Mouse (Mus musculus) liver, embryonic 12.5 days (tissue): ENCODE measurements around the gene Dbp. TPM values are rescaled to one million over a fixed set of nuclear protein-coding genes. Genes with fewer than 3 reads are reported as not detected.

ENCODE experiments used
- ATAC-seq: fragments of 200-750 bp; cut with Nextera tagmentation; 2 replicates; pipeline ENCODE4 v1.8.0; 2017; ENCODE audit warnings: moderate number of reproducible peaks, mild to moderate bottlenecking, moderate library complexity
- H3K27ac ChIP-seq: fragments of 300-500 bp; sonication (generic); 2 replicates; pipeline ENCODE4 v1.5.1; 2016; ENCODE audit warnings: mild to moderate bottlenecking
- H3K27me3 ChIP-seq: fragments of 300-500 bp; sonication (generic); replicated peaks from 2 replicates; pipeline ENCODE4 v1.6.1; 2016; ENCODE audit warnings: mild to moderate bottlenecking, moderate library complexity
- H3K36me3 ChIP-seq: fragments of 300-500 bp; sonication (generic); 2 replicates; pipeline ENCODE4 v1.6.1; 2016; ENCODE audit warnings: mild to moderate bottlenecking, moderate library complexity
- H3K4me1 ChIP-seq: fragments of 300-500 bp; sonication (generic); 2 replicates; pipeline ENCODE4 v1.6.1; 2016
- H3K4me2 ChIP-seq: fragments of 300-500 bp; sonication (generic); 2 replicates; pipeline ENCODE4 v1.6.1; 2016; ENCODE audit warnings: mild to moderate bottlenecking, moderate library complexity
- H3K4me3 ChIP-seq: fragments of 300-500 bp; sonication (generic); 2 replicates; pipeline ENCODE4 v1.5.1; 2016; ENCODE audit warnings: mild to moderate bottlenecking, moderate library complexity
- H3K9ac ChIP-seq: fragments of 300-500 bp; sonication (generic); 2 replicates; pipeline ENCODE4 v1.6.1; 2016; ENCODE audit warnings: mild to moderate bottlenecking, moderate library complexity
- H3K9me3 ChIP-seq: fragments of 300-500 bp; sonication (generic); replicated peaks from 2 replicates; pipeline ENCODE4 v1.6.1; 2016; ENCODE audit warnings: mild to moderate bottlenecking, moderate library complexity
- WGBS: fragments of 180-500 bp; shearing (Covaris S2); methylation state at CpG from one replicate; pipeline ENCODE4 v1.1.7; 2016; ENCODE audit not compliant: insufficient replicate concordance; 5-methylcytosine and 5-hydroxymethylcytosine counted together
- polyA plus RNA-seq: library from polyadenylated mRNA; unstranded; fragments of >200 nt; fragmentation: Nextera tagmentation; extraction: Ambion mirVana; gene quantifications from 2 replicates; pipeline ENCODE4 v1.2.1, GENCODE M21; 2016

The Dbp gene
- polyA plus RNA-seq, 1 experiment from 2014 or later: 1.8 TPM

- Histone ChIP-seq H3K9me3 (no peaks in the 10 kb centered on the region), H3K27ac (no peak within 1 kb of the TSS), H3K9ac (peak within 1 kb of the TSS; percentile 30; the same call in 1 of the 2 replicates), H3K4me3 (peak within 1 kb of the TSS; percentile 30), H3K4me1 (peaks cover 24% of the 10 kb centered on the region), H3K27me3 (peaks cover 59% of the 10 kb centered on the region), H3K36me3 (no peaks in the 10 kb centered on the region), H3K4me2 (peak within 1 kb of the TSS; percentile 53)
- ATAC-seq: no peak
- WGBS: 5% methylated on average over 36 of the region's 36 CpGs
Observed at GRCm38 (mm10) chr7:45699523-45700141, 5.3 kb upstream of the Dbp start, which contains the start of gene Car11. TSS of gene Car11 (plus strand) at chr7:45699843.

- Histone ChIP-seq H3K4me2 (peak overlapping the region; percentile 53), H3K36me3 (no peaks in the 10 kb centered on the region), H3K27ac (no peak overlapping the region), H3K4me3 (peak overlapping the region; percentile 30), H3K9ac (no peak overlapping the region), H3K9me3 (no peaks in the 10 kb centered on the region), H3K27me3 (peaks cover 59% of the 10 kb centered on the region), H3K4me1 (peaks cover 32% of the 10 kb centered on the region)
- no peak for ATAC-seq
- 2% methylated on average over 20 of the region's 20 CpGs for WGBS
Observed at GRCm38 (mm10) chr7:45700301-45701015, 4.4 kb upstream of the Dbp start.

DNA sequence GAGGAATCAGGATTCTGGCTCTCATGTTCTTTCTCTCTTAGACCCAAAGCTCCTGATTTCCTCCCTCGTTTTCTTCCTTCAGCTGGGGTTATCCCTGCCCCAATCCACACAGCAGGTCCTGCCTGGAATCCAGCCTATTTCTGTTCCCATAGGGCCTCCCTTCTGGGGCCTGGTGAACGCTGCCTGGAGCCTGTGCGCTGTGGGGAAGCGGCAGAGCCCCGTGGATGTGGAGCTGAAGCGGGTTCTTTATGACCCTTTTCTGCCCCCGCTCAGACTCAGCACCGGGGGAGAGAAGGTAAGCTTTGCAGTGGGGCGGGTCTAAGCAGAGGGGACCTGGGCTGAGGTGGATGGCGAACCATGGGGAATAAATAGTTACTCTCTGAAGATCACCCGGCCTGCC, 3.8 kb upstream of the Dbp start:
- no peak overlapping the region for H3K4me2 ChIP-seq
- H3K9me3 ChIP-seq: no peaks in the 10 kb centered on the region
- H3K36me3 ChIP-seq: no peaks in the 10 kb centered on the region
- no peak overlapping the region for H3K9ac ChIP-seq
- H3K27ac ChIP-seq: no peak overlapping the region
- ATAC-seq: no peak
- WGBS: 37% methylated on average over 11 of the region's 11 CpGs
- peaks cover 59% of the 10 kb centered on the region for H3K27me3 ChIP-seq
- no peak overlapping the region for H3K4me3 ChIP-seq
- peaks cover 38% of the 10 kb centered on the region for H3K4me1 ChIP-seq

DNA sequence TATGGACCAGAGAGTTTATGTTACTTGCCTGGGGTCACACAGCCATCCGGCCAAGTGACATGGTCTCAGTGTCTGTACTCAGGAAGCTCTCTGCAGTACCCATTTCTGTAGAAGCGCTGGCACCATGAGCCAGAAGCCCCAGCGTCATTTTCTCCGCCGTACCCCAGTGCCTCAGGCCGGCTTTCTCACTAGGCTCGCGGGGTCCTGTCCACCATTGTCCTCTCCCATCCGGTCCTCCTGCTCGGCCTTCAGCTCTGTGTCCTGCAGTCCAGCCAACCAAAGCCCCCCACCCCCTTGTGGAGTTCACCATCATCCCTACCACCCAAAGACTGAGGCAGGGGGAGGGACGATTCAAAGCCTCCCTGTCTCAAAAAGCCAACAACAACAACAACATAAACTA, 3.3 kb upstream of the Dbp start:
- no peak overlapping the region for H3K27ac ChIP-seq
- H3K4me2 ChIP-seq: no peak overlapping the region
- H3K36me3 ChIP-seq: no peaks in the 10 kb centered on the region
- H3K27me3 ChIP-seq: peaks cover 59% of the 10 kb centered on the region
- H3K4me3 ChIP-seq: no peak overlapping the region
- H3K9me3 ChIP-seq: no peaks in the 10 kb centered on the region
- H3K9ac ChIP-seq: no peak overlapping the region
- no peak for ATAC-seq
- 69% methylated on average over 11 of the region's 11 CpGs for WGBS
- H3K4me1 ChIP-seq: peaks cover 44% of the 10 kb centered on the region

GRCm38 (mm10) chr7:45702316-45702715, 2.6 kb upstream of the Dbp start:
- WGBS: 78% methylated on average over 11 of the region's 11 CpGs
- no peak for ATAC-seq
- Histone ChIP-seq H3K9me3 (no peaks in the 10 kb centered on the region), H3K4me2 (no peak overlapping the region), H3K36me3 (no peaks in the 10 kb centered on the region), H3K4me1 (peaks cover 51% of the 10 kb centered on the region), H3K27ac (no peak overlapping the region), H3K9ac (no peak overlapping the region), H3K27me3 (peaks cover 59% of the 10 kb centered on the region), H3K4me3 (no peak overlapping the region)

DNA sequence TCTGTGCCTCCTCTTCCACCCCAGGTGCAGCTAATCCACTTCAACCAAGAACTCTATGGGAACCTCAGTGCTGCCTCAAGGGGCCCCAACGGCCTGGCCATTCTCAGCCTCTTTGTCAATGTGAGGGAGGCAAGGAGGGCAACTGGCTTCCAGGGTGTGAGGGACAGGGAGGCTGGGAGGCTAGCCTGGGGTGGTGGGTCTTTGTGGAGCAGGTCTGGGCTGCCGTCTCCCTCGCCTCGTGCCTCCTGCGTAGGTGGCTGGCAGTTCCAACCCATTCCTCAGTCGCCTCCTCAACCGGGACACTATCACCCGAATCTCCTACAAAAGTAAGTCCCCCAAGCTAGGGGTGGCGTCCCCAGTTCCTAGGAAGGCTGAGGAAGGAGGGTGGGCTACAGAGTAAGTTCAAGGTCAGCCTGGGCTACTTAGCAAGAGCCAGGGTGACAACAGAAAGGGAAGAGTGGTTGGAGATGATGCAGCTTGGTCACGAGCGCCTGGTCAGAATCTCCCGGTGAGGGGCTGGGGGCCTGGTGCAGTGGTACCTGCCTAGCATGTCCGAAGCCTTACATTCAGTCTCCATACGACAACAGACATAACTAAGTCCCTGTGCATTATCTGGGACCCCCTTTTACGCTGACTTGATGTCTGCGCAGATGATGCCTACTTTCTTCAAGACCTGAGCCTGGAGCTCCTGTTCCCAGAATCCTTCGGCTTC, 1.9 kb upstream of the Dbp start:
- no peak overlapping the region for H3K4me2 ChIP-seq
- no peak overlapping the region for H3K4me3 ChIP-seq
- peaks cover 57% of the 10 kb centered on the region for H3K4me1 ChIP-seq
- no peak overlapping the region for H3K9ac ChIP-seq
- 83% methylated on average over 17 of the region's 17 CpGs for WGBS
- H3K27me3 ChIP-seq: peaks cover 56% of the 10 kb centered on the region
- no peak for ATAC-seq
- no peak overlapping the region for H3K27ac ChIP-seq
- H3K9me3 ChIP-seq: no peaks in the 10 kb centered on the region
- H3K36me3 ChIP-seq: no peaks in the 10 kb centered on the region

DNA sequence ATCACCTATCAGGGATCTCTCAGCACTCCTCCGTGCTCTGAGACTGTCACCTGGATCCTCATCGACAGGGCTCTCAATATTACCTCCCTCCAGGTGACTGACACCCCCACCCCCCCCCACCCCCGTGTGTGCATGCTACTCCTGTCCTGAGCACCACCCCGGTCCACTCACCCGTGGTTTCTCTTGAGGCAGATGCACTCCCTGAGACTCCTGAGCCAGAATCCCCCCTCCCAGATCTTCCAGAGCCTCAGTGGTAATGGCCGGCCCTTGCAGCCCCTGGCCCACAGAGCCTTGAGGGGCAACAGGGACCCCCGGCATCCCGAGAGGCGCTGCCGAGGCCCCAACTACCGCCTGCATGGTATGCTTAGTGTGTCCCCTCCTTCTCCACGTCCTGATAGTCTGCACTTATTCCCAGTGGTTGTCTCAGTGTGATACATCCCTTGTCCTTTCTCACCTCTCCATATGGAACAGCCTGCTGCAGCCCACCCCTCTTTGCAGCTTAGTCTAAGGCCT, 1.3 kb upstream of the Dbp start:
- no peaks in the 10 kb centered on the region for H3K36me3 ChIP-seq
- H3K4me1 ChIP-seq: peaks cover 64% of the 10 kb centered on the region
- peak overlapping the region; percentile 72; the same call in 1 of the 2 replicates for H3K27ac ChIP-seq
- 49% methylated on average over 12 of the region's 12 CpGs for WGBS
- H3K27me3 ChIP-seq: peaks cover 50% of the 10 kb centered on the region
- no peak overlapping the region for H3K9ac ChIP-seq
- H3K4me2 ChIP-seq: peak overlapping the region; percentile 100
- ATAC-seq: no peak
- H3K9me3 ChIP-seq: no peaks in the 10 kb centered on the region
- H3K4me3 ChIP-seq: peak overlapping the region; percentile 6; the same call in 1 of the 2 replicates

DNA sequence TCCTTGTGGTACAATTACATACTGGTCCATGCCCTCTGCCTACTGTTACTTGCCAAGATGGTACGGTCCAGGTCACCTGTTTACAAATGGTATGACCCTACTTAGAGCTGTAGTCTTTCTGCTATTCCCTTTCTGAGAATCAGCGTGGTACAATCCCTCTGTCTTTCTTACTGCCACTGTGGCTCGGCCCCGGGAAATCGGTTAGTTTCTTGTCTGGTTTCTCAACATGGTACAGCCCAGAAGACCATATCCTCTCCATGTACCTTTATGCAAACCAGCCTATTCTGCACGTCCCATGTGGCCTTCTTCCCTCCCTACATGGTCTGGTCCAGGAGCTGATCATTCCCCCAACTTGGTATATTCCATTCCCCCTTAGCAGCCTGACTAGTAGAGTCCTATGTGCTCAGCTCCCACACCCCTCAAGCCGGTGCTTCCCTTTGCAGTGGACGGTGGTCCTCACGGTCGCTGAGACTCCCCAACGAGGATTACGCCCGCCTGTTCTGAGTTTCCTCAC, 785 bp upstream of the Dbp start:
- H3K9ac ChIP-seq: peak overlapping the region; percentile 62
- peaks cover under 1% of the 10 kb centered on the region; the same call in 1 of the 2 replicates for H3K36me3 ChIP-seq
- H3K9me3 ChIP-seq: no peaks in the 10 kb centered on the region
- H3K4me1 ChIP-seq: peaks cover 67% of the 10 kb centered on the region
- H3K4me3 ChIP-seq: peak overlapping the region; percentile 71
- WGBS: 2% methylated on average over 13 of the region's 13 CpGs
- H3K4me2 ChIP-seq: peak overlapping the region; percentile 100
- H3K27me3 ChIP-seq: peaks cover 45% of the 10 kb centered on the region
- peak; percentile 49 for ATAC-seq
- H3K27ac ChIP-seq: peak overlapping the region; percentile 72

GRCm38 (mm10) chr7:45705443-45705864, 566 bp downstream of the Dbp start:
- H3K4me3 ChIP-seq: peak overlapping the region; percentile 71
- peaks cover 31% of the 10 kb centered on the region for H3K27me3 ChIP-seq
- ATAC-seq: no peak
- peak overlapping the region; percentile 81 for H3K9ac ChIP-seq
- peaks cover 60% of the 10 kb centered on the region for H3K4me1 ChIP-seq
- H3K4me2 ChIP-seq: peak overlapping the region; percentile 100
- peak overlapping the region; percentile 73 for H3K27ac ChIP-seq
- H3K9me3 ChIP-seq: no peaks in the 10 kb centered on the region
- WGBS: under 1% methylated on average over 21 of the region's 21 CpGs
- peaks cover 13% of the 10 kb centered on the region for H3K36me3 ChIP-seq

- WGBS: under 1% methylated on average over 7 of the region's 7 CpGs
- Histone ChIP-seq H3K27ac (peak overlapping the region; percentile 73), H3K4me1 (peaks cover 58% of the 10 kb centered on the region), H3K9ac (peak overlapping the region; percentile 81), H3K4me3 (peak overlapping the region; percentile 71), H3K27me3 (peaks cover 27% of the 10 kb centered on the region), H3K36me3 (peaks cover 17% of the 10 kb centered on the region), H3K9me3 (no peaks in the 10 kb centered on the region), H3K4me2 (peak overlapping the region; percentile 100)
- no peak for ATAC-seq
Observed at GRCm38 (mm10) chr7:45705873-45706281, 989 bp downstream of the Dbp start.

DNA sequence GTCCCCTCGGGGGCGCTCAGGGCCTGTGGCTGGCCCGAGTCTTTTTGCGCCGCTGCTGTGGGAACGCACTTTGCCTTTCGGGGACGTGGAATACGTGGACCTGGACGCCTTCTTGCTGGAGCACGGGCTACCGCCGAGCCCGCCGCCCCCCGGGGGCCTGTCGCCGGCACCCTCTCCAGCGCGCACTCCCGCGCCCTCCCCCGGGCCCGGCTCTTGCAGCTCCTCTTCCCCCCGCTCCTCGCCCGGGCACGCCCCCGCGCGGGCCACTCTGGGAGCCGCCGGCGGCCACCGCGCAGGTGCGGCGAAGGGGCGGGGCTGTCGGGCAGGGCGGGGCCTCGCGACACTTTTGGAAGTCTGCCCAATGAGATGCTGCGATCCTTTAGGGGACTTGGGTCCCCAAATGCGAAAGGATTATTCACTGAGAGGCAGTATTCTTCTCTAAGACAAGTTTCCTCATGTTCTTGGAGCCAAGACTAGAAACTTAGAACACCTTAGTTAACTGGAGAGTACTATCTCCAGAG, 1.9 kb downstream of the Dbp start:
- no peaks in the 10 kb centered on the region for H3K9me3 ChIP-seq
- WGBS: 1% methylated on average over 41 of the region's 45 CpGs
- H3K27ac ChIP-seq: peak overlapping the region; percentile 77
- peaks cover 26% of the 10 kb centered on the region for H3K36me3 ChIP-seq
- peak overlapping the region; percentile 71 for H3K4me3 ChIP-seq
- ATAC-seq: peak; percentile 41; the same call in 1 of the 2 replicates
- H3K9ac ChIP-seq: peak overlapping the region; percentile 81
- peaks cover 18% of the 10 kb centered on the region for H3K27me3 ChIP-seq
- H3K4me1 ChIP-seq: peaks cover 58% of the 10 kb centered on the region
- peak overlapping the region; percentile 100 for H3K4me2 ChIP-seq
